Mouse (Mus musculus) adrenal gland, adult (tissue): ENCODE data around the gene Ryk.

Experiments
- DNase-seq, 2 experiments: peaks; one replicate each; pipeline ENCODE4 v3.0.0; 2022 to 2023; ENCODE audit warnings: low spot score in 1 of 2; ENCODE audit not compliant: inconsistent age in 2 of 2

Gene Ryk

GRCm38 (mm10) chr9:102834742-102835591, at the start of gene Ryk:
TSS of gene Ryk (plus strand) at chr9:102834917.
- peak; percentile 86 to 93 for DNase-seq

GRCm38 (mm10) chr9:102789491-102789890, 45.2 kb upstream of the Ryk start:
- DNase-seq: no peak

- DNase-seq: peak in 1 of 2 experiments; percentile 52
Observed at GRCm38 (mm10) chr9:102791845-102792244, 42.9 kb upstream of the Ryk start.

- no peak for DNase-seq
Observed at GRCm38 (mm10) chr9:102792836-102793235, 41.9 kb upstream of the Ryk start.

- DNase-seq: peak; percentile 48 to 83
Observed at GRCm38 (mm10) chr9:102793286-102793809, 41.4 kb upstream of the Ryk start.

GRCm38 (mm10) chr9:102798406-102798805, 36.3 kb upstream of the Ryk start:
- peak; percentile 22 to 68 for DNase-seq

GRCm38 (mm10) chr9:102806056-102806573, 28.6 kb upstream of the Ryk start:
- peak in 1 of 2 experiments; percentile 57 for DNase-seq

GRCm38 (mm10) chr9:102811192-102811591, 23.5 kb upstream of the Ryk start:
- DNase-seq: no peak

GRCm38 (mm10) chr9:102818228-102818627, 16.5 kb upstream of the Ryk start:
- DNase-seq: no peak

- no peak for DNase-seq
Observed at GRCm38 (mm10) chr9:102828604-102829003, 6.1 kb upstream of the Ryk start.

- DNase-seq: no peak
Observed at GRCm38 (mm10) chr9:102831541-102831940, 3.2 kb upstream of the Ryk start.

GRCm38 (mm10) chr9:102834414-102834741, 339 bp upstream of the Ryk start:
- DNase-seq: no peak

GRCm38 (mm10) chr9:102836279-102836678, 1.6 kb downstream of the Ryk start:
- peak in 1 of 2 experiments; percentile 45 for DNase-seq

- DNase-seq: peak; percentile 63 to 79
Observed at GRCm38 (mm10) chr9:102840792-102841778, 6.4 kb downstream of the Ryk start.

GRCm38 (mm10) chr9:102841832-102842231, 7.1 kb downstream of the Ryk start:
- peak in 1 of 2 experiments; percentile 54 for DNase-seq

- peak in 1 of 2 experiments; percentile 40 for DNase-seq
Observed at GRCm38 (mm10) chr9:102842498-102842897, 7.8 kb downstream of the Ryk start.

GRCm38 (mm10) chr9:102843577-102843976, 8.9 kb downstream of the Ryk start:
- peak; percentile 51 to 77 for DNase-seq

GRCm38 (mm10) chr9:102845851-102846250, 11.1 kb downstream of the Ryk start:
- DNase-seq: no peak

GRCm38 (mm10) chr9:102846348-102846747, 11.6 kb downstream of the Ryk start:
- DNase-seq: no peak

- DNase-seq: no peak
Observed at GRCm38 (mm10) chr9:102852076-102853022, 17.6 kb downstream of the Ryk start.
